Mouse (Mus musculus) 416B (cell line): ENCODE data around the gene Gtf2ird1.

Experiments used
- DNase-seq: peaks from one replicate; pipeline ENCODE4 v3.0.0; 2011; ENCODE audit warnings: low read depth

Gene Gtf2ird1

GRCm38 (mm10) chr5:134313451-134314067 is 143.0 kb downstream of the Gtf2ird1 start:
- peak; percentile 98 for DNase-seq

GRCm38 (mm10) chr5:134312691-134313450 is 143.6 kb downstream of the Gtf2ird1 start:
- peak; percentile 54 for DNase-seq

- DNase-seq = no peak
Observed at GRCm38 (mm10) chr5:134311894-134312411, 144.6 kb downstream of the Gtf2ird1 start.

- DNase-seq = no peak
Observed at GRCm38 (mm10) chr5:134310201-134310600, 146.3 kb downstream of the Gtf2ird1 start.

GRCm38 (mm10) chr5:134309345-134309744 is 147.2 kb downstream of the Gtf2ird1 start:
- DNase-seq = peak; percentile 57
